Mouse (Mus musculus): ENCODE data around the gene Pdcd1.

- no peak for TF ChIP-seq CTCF (conservative IDR thresholded peaks at IDR 0.05; ENCODE audit: low read length)
- no peak for TF ChIP-seq NANOG (IDR thresholded peaks at IDR 0.05; ENCODE audit: borderline replicate concordance, low read length)
- no peak for TF ChIP-seq POU5F1 (IDR thresholded peaks at IDR 0.05; ENCODE audit: borderline replicate concordance, low read length)
Observed at GRCm38 (mm10) chr1:94027506-94028108, 24.7 kb downstream of the Pdcd1 start.

Data from E14TG2a.4 (cell line).